Mouse (Mus musculus): ENCODE data around the gene Spa17. TPM values are rescaled to one million over a fixed set of nuclear protein-coding genes. Genes with fewer than 3 reads are reported as not detected.

Gene Spa17
- polyA plus RNA-seq, 1 experiment, result 2.7 TPM

- Histone ChIP-seq H3K4me3 (no peak overlapping the region), H3K4me2 (ENCODE audit: low read depth) (no peak overlapping the region)
- TF ChIP-seq E2F4 (IDR thresholded peaks at IDR 0.05; ENCODE audit: insufficient read depth) (no peak), POLR2A (IDR thresholded peaks at IDR 0.05; ENCODE audit: insufficient read length, low read depth) (no peak), MYOD1 (IDR thresholded peaks at IDR 0.05; ENCODE audit: control insufficient read depth in 1 of 3, insufficient read length in 2 of 3, low read depth in 2 of 3) (no peak), REST (IDR thresholded peaks at IDR 0.05; ENCODE audit: insufficient read depth, insufficient read length) (no peak), CEBPB (IDR thresholded peaks at IDR 0.05; ENCODE audit: insufficient read depth, poor library complexity, severe bottlenecking) (no peak), MAX (IDR thresholded peaks at IDR 0.05; ENCODE audit: low read depth) (no peak), TCF12 (IDR thresholded peaks at IDR 0.05; ENCODE audit: insufficient read depth, poor library complexity, severe bottlenecking) (no peak)
Measured at GRCm38 (mm10) chr9:37632305-37632704, 18.8 kb upstream of the Spa17 start.

GRCm38 (mm10) chr9:37629941-37630340 lies 16.4 kb upstream of the Spa17 start:
- Histone ChIP-seq H3ac (ENCODE audit: control insufficient read depth, insufficient read length) (no peak overlapping the region), H3K4me3 (no peak overlapping the region), H3K36me3 (ENCODE audit: control insufficient read depth, insufficient read depth) (no peaks in the 10 kb centered on the region), H3K4me2 (ENCODE audit: low read depth) (no peak overlapping the region), H3K79me2 (ENCODE audit: control insufficient read depth, insufficient read depth) (no peaks in the 10 kb centered on the region), H3K27me3 (ENCODE audit: control insufficient read depth, insufficient read depth, insufficient read length) (peaks cover 4% of the 10 kb centered on the region)
- TF ChIP-seq MYOD1 (IDR thresholded peaks at IDR 0.05; ENCODE audit: control insufficient read depth in 1 of 3, insufficient read length in 2 of 3, low read depth in 2 of 3), result no peak
- TF ChIP-seq POLR2A (IDR thresholded peaks at IDR 0.05; ENCODE audit: insufficient read length, low read depth), result no peak
- TF ChIP-seq MYOG (IDR thresholded peaks at IDR 0.05; ENCODE audit: control insufficient read depth in 1 of 3, insufficient read depth in 1 of 3, insufficient read length in 2 of 3, low read depth in 2 of 3), result no peak
- TF ChIP-seq CEBPB (IDR thresholded peaks at IDR 0.05; ENCODE audit: insufficient read depth, poor library complexity, severe bottlenecking), result no peak
- no peak for TF ChIP-seq POLR2AphosphoS2 (IDR thresholded peaks at IDR 0.05; ENCODE audit: insufficient read length, low read depth)
- TF ChIP-seq E2F4 (IDR thresholded peaks at IDR 0.05; ENCODE audit: insufficient read depth), result no peak
- no peak for TF ChIP-seq REST (IDR thresholded peaks at IDR 0.05; ENCODE audit: insufficient read depth, insufficient read length)
- TF ChIP-seq SRF (IDR thresholded peaks at IDR 0.05; ENCODE audit: control insufficient read depth, insufficient read length, low read depth), result no peak
- no peak for TF ChIP-seq MAX (IDR thresholded peaks at IDR 0.05; ENCODE audit: low read depth)
- no peak for TF ChIP-seq USF1 (IDR thresholded peaks at IDR 0.05; ENCODE audit: low read depth)
- no peak for TF ChIP-seq TCF12 (IDR thresholded peaks at IDR 0.05; ENCODE audit: insufficient read depth, poor library complexity, severe bottlenecking)
- TF ChIP-seq TCF3 (IDR thresholded peaks at IDR 0.05; ENCODE audit: insufficient read length, low read depth), result no peak

More at GRCm38 (mm10) chr9:37632305-37632704, 18.8 kb upstream of the Spa17 start:
- Histone ChIP-seq H3ac (ENCODE audit: control insufficient read depth, insufficient read length) (no peak overlapping the region), H3K27me3 (ENCODE audit: control insufficient read depth, insufficient read depth, insufficient read length) (no peaks in the 10 kb centered on the region), H3K36me3 (ENCODE audit: control insufficient read depth, insufficient read depth) (no peaks in the 10 kb centered on the region), H3K79me2 (ENCODE audit: control insufficient read depth, insufficient read depth) (no peaks in the 10 kb centered on the region)

- peaks cover 4% of the 10 kb centered on the region for H3K27me3 ChIP-seq (ENCODE audit: control insufficient read depth, insufficient read depth, insufficient read length)
- no peaks in the 10 kb centered on the region for H3K79me2 ChIP-seq (ENCODE audit: control insufficient read depth, insufficient read depth)
Measured at GRCm38 (mm10) chr9:37628581-37628980, 15.1 kb upstream of the Spa17 start.

GRCm38 (mm10) chr9:37627263-37627662 lies 13.7 kb upstream of the Spa17 start:
- TF ChIP-seq TCF12 (IDR thresholded peaks at IDR 0.05; ENCODE audit: insufficient read depth, poor library complexity, severe bottlenecking), result no peak
- TF ChIP-seq MYOG (IDR thresholded peaks at IDR 0.05; ENCODE audit: control insufficient read depth in 1 of 3, insufficient read depth in 1 of 3, insufficient read length in 2 of 3, low read depth in 2 of 3), result no peak
- no peak for TF ChIP-seq MAX (IDR thresholded peaks at IDR 0.05; ENCODE audit: low read depth)
- no peak for TF ChIP-seq E2F4 (IDR thresholded peaks at IDR 0.05; ENCODE audit: insufficient read depth)
- TF ChIP-seq TCF3 (IDR thresholded peaks at IDR 0.05; ENCODE audit: insufficient read length, low read depth), result no peak
- no peak for TF ChIP-seq CEBPB (IDR thresholded peaks at IDR 0.05; ENCODE audit: insufficient read depth, poor library complexity, severe bottlenecking)
- no peak for TF ChIP-seq POLR2A (IDR thresholded peaks at IDR 0.05; ENCODE audit: insufficient read length, low read depth)
- TF ChIP-seq MYOD1 (IDR thresholded peaks at IDR 0.05; ENCODE audit: control insufficient read depth in 1 of 3, insufficient read length in 2 of 3, low read depth in 2 of 3), result no peak
- no peak for TF ChIP-seq POLR2AphosphoS2 (IDR thresholded peaks at IDR 0.05; ENCODE audit: insufficient read length, low read depth)
- TF ChIP-seq SRF (IDR thresholded peaks at IDR 0.05; ENCODE audit: control insufficient read depth, insufficient read length, low read depth), result no peak
- TF ChIP-seq USF1 (IDR thresholded peaks at IDR 0.05; ENCODE audit: low read depth), result no peak
- no peak for TF ChIP-seq REST (IDR thresholded peaks at IDR 0.05; ENCODE audit: insufficient read depth, insufficient read length)
- H3K79me2 ChIP-seq (ENCODE audit: control insufficient read depth, insufficient read depth), result no peaks in the 10 kb centered on the region
- H3K36me3 ChIP-seq (ENCODE audit: control insufficient read depth, insufficient read depth), result no peaks in the 10 kb centered on the region
- H3K27me3 ChIP-seq (ENCODE audit: control insufficient read depth, insufficient read depth, insufficient read length), result peaks cover 4% of the 10 kb centered on the region
- no peak overlapping the region for H3K4me3 ChIP-seq
- H3K4me2 ChIP-seq (ENCODE audit: low read depth), result no peak overlapping the region
- H3ac ChIP-seq (ENCODE audit: control insufficient read depth, insufficient read length), result no peak overlapping the region

More at GRCm38 (mm10) chr9:37628581-37628980, 15.1 kb upstream of the Spa17 start:
- Histone ChIP-seq H3ac (ENCODE audit: control insufficient read depth, insufficient read length) (no peak overlapping the region), H3K4me3 (no peak overlapping the region), H3K36me3 (ENCODE audit: control insufficient read depth, insufficient read depth) (no peaks in the 10 kb centered on the region), H3K4me2 (ENCODE audit: low read depth) (no peak overlapping the region)
- TF ChIP-seq MYOD1 (IDR thresholded peaks at IDR 0.05; ENCODE audit: control insufficient read depth in 1 of 3, insufficient read length in 2 of 3, low read depth in 2 of 3) (no peak), TCF12 (IDR thresholded peaks at IDR 0.05; ENCODE audit: insufficient read depth, poor library complexity, severe bottlenecking) (no peak), CEBPB (IDR thresholded peaks at IDR 0.05; ENCODE audit: insufficient read depth, poor library complexity, severe bottlenecking) (no peak), REST (IDR thresholded peaks at IDR 0.05; ENCODE audit: insufficient read depth, insufficient read length) (no peak), POLR2A (IDR thresholded peaks at IDR 0.05; ENCODE audit: insufficient read length, low read depth) (no peak), MYOG (IDR thresholded peaks at IDR 0.05; ENCODE audit: control insufficient read depth in 1 of 3, insufficient read depth in 1 of 3, insufficient read length in 2 of 3, low read depth in 2 of 3) (no peak), POLR2AphosphoS2 (IDR thresholded peaks at IDR 0.05; ENCODE audit: insufficient read length, low read depth) (no peak)

- TF ChIP-seq E2F4 (IDR thresholded peaks at IDR 0.05; ENCODE audit: insufficient read depth), result no peak
- TF ChIP-seq POLR2A (IDR thresholded peaks at IDR 0.05; ENCODE audit: insufficient read length, low read depth), result no peak
- no peak for TF ChIP-seq REST (IDR thresholded peaks at IDR 0.05; ENCODE audit: insufficient read depth, insufficient read length)
- H3K4me2 ChIP-seq (ENCODE audit: low read depth), result no peak overlapping the region
- no peak overlapping the region for H3K4me3 ChIP-seq
- no peak overlapping the region for H3ac ChIP-seq (ENCODE audit: control insufficient read depth, insufficient read length)
- peaks cover 4% of the 10 kb centered on the region for H3K27me3 ChIP-seq (ENCODE audit: control insufficient read depth, insufficient read depth, insufficient read length)
- H3K79me2 ChIP-seq (ENCODE audit: control insufficient read depth, insufficient read depth), result no peaks in the 10 kb centered on the region
- no peaks in the 10 kb centered on the region for H3K36me3 ChIP-seq (ENCODE audit: control insufficient read depth, insufficient read depth)
Measured at GRCm38 (mm10) chr9:37626103-37626567, 12.6 kb upstream of the Spa17 start.
